Mouse (Mus musculus): ENCODE data around the gene Ccdc28a.

Ccdc28a gene

DNA sequence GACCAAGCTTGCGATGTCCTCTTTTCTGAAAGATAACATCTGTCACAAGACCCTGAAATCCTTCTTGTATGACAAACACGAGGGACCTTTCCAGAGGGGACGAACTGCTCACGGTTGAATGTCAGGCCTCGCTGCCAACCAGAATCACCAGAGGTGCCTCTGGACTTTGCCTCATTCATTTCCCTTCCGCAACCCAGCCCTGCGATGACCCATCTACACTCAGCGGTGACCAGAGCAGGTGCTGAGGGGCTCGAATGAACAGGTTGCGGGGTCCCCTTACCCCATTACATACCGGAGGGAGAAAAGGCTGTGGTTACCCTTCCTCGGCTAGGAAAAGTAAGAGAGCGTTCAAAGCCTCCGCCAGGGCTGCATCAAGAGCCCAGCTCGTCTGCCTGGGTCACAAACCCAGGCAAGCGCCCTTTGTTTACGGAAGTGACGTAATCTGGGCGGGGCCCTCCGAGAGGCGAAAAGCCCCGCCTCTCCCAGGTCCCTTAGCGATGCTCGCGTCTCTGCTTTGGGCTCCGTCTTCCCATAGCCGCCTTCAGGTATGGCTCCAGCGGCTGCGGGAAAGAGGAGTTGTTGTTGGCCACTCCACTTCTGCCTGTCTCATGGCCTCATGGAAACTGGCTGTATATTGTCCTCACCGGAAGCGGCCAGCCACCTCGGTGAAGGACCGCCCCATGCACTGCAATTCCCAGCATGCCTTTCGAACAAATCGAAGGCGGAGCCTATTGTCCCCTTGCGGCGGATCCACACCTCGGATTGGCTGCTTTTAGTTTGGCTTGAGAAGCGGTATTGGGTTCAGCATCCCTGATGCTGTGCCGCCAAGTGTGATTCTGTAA lies at the start of gene Ccdc28a:
TSS of gene Ccdc28a (minus strand) at position 439 of the 842 bp plus-strand sequence.
- peak; percentile 96 for DNase-seq (ENCODE audit: low read depth, low spot score)
- no peaks in the 10 kb centered on the region for H3K36me3 ChIP-seq (ENCODE audit: control insufficient read depth, insufficient read depth, low read length, poor library complexity, severe bottlenecking)
- H3K27me3 ChIP-seq (ENCODE audit: control insufficient read depth, insufficient read depth, low read length, poor library complexity, severe bottlenecking), result no peaks in the 10 kb centered on the region

DNA sequence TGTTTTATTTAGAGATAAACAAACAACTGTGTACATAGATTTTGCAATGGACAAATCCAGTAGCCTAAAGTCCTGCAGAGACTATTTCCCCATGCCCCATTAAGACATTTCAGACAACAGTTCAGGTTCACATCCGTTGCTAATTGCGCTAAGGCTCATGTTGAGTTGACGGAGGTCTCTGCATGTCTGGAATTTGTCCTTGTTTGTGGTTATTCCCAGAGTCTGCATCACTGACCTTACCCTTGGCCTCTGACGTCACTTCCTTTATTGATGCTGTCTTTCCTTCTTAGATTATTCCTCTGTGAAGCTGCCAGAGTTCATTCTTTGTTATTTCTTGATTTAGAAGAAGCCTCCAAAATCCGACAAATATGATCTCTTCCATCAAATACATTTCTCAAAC lies 49.2 kb upstream of the Ccdc28a start:
- DNase-seq (ENCODE audit: low read depth, low spot score), result no peak
- Histone ChIP-seq H3K36me3 (ENCODE audit: control insufficient read depth, insufficient read depth, low read length, poor library complexity, severe bottlenecking) (no peaks in the 10 kb centered on the region), H3K27me3 (ENCODE audit: control insufficient read depth, insufficient read depth, low read length, poor library complexity, severe bottlenecking) (no peaks in the 10 kb centered on the region)

DNA sequence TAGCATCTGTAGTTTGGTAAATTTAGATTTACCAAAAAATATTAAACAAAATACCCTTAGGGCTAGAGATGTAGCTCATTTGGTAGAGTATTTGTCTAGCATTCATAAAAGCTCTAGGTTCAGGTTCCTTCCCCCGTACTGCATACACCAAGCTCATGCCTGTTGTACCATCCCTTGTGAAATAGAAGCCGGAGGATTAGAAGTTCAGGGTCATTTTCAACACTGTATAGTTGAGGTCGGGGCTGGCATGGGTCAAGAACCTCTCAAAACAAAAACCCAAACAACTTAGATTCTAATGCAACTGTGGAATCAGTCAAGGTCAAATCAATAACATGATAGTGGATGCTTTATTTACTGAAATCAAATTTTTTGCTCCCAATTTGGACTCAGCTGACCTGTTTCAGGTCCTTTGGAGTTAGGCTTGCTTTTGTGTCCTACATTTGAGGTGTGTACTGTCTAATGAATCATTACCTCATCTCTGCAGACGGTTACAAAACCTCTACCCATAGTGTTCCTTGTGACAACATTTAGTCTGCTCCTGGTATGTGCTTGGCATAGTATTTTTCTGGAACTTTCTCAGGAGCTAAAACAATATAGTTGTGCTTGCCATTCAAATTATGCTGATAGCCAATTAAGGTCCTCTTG lies 41.4 kb upstream of the Ccdc28a start:
- Histone ChIP-seq H3K27me3 (ENCODE audit: control insufficient read depth, insufficient read depth, low read length, poor library complexity, severe bottlenecking) (no peaks in the 10 kb centered on the region), H3K36me3 (ENCODE audit: control insufficient read depth, insufficient read depth, low read length, poor library complexity, severe bottlenecking) (no peaks in the 10 kb centered on the region)
- DNase-seq (ENCODE audit: low read depth, low spot score), result no peak

GRCm38 (mm10) chr10:18251345-18251744 lies 16.5 kb upstream of the Ccdc28a start:
- H3K27me3 ChIP-seq (ENCODE audit: control insufficient read depth, insufficient read depth, low read length, poor library complexity, severe bottlenecking), result no peaks in the 10 kb centered on the region
- H3K36me3 ChIP-seq (ENCODE audit: control insufficient read depth, insufficient read depth, low read length, poor library complexity, severe bottlenecking), result no peaks in the 10 kb centered on the region
- DNase-seq (ENCODE audit: low read depth, low spot score), result no peak

- Histone ChIP-seq H3K27me3 (ENCODE audit: control insufficient read depth, insufficient read depth, low read length, poor library complexity, severe bottlenecking) (no peaks in the 10 kb centered on the region), H3K36me3 (ENCODE audit: control insufficient read depth, insufficient read depth, low read length, poor library complexity, severe bottlenecking) (no peaks in the 10 kb centered on the region)
- no peak for DNase-seq (ENCODE audit: low read depth, low spot score)
Observed at GRCm38 (mm10) chr10:18243614-18244013, 8.8 kb upstream of the Ccdc28a start.

- DNase-seq (ENCODE audit: low read depth, low spot score), result no peak
- Histone ChIP-seq H3K27me3 (ENCODE audit: control insufficient read depth, insufficient read depth, low read length, poor library complexity, severe bottlenecking) (no peaks in the 10 kb centered on the region), H3K36me3 (ENCODE audit: control insufficient read depth, insufficient read depth, low read length, poor library complexity, severe bottlenecking) (no peaks in the 10 kb centered on the region)
Observed at GRCm38 (mm10) chr10:18237191-18237590, 2.4 kb upstream of the Ccdc28a start.

- no peak for DNase-seq (ENCODE audit: low read depth, low spot score)
- no peaks in the 10 kb centered on the region for H3K27me3 ChIP-seq (ENCODE audit: control insufficient read depth, insufficient read depth, low read length, poor library complexity, severe bottlenecking)
- H3K36me3 ChIP-seq (ENCODE audit: control insufficient read depth, insufficient read depth, low read length, poor library complexity, severe bottlenecking), result no peaks in the 10 kb centered on the region
Observed at GRCm38 (mm10) chr10:18236328-18236927, 1.6 kb upstream of the Ccdc28a start.

DNA sequence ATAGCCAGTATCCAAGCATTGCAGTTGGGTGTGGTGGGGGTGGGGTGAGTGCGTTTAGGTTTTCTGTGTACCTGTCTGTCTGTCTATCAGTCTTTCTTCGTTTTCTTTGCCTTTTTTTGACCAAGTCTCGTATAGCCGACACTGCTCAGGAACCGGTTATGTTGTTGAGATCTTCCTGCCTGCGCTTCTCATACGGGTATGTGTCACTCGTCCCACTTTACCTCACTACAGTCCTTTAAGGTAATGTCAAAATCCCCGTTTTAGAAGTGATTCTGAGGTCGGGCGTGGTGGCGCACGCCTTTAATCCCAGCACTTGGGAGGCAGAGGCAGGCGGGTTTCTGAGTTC lies 577 bp upstream of the Ccdc28a start:
- no peaks in the 10 kb centered on the region for H3K27me3 ChIP-seq (ENCODE audit: control insufficient read depth, insufficient read depth, low read length, poor library complexity, severe bottlenecking)
- no peak for DNase-seq (ENCODE audit: low read depth, low spot score)
- no peaks in the 10 kb centered on the region for H3K36me3 ChIP-seq (ENCODE audit: control insufficient read depth, insufficient read depth, low read length, poor library complexity, severe bottlenecking)

- H3K36me3 ChIP-seq (ENCODE audit: control insufficient read depth, insufficient read depth, low read length, poor library complexity, severe bottlenecking), result no peaks in the 10 kb centered on the region
- DNase-seq (ENCODE audit: low read depth, low spot score), result peak; percentile 40
- no peaks in the 10 kb centered on the region for H3K27me3 ChIP-seq (ENCODE audit: control insufficient read depth, insufficient read depth, low read length, poor library complexity, severe bottlenecking)
Observed at GRCm38 (mm10) chr10:18233891-18234290, 907 bp downstream of the Ccdc28a start.

DNA sequence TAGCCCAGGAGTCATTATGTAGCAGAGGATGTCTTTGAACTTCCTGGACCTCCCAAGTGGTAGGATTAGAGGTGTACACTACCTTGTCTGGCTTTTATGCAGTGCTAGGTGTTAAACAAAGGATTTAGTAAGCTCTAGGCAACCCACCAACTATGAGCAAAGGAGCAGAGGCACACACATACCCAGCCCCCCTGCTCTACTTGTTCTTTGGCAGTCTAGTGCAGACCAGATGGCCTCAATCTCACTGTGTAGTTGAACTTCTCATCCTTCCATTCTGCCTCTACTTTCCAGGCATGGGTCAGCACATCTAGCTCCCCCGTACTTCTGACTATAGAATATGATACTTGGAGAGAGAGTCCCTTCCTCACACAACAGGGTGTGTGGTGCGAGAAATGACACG lies 10.4 kb downstream of the Ccdc28a start:
- no peaks in the 10 kb centered on the region for H3K36me3 ChIP-seq (ENCODE audit: control insufficient read depth, insufficient read depth, low read length, poor library complexity, severe bottlenecking)
- DNase-seq (ENCODE audit: low read depth, low spot score), result no peak
- no peaks in the 10 kb centered on the region for H3K27me3 ChIP-seq (ENCODE audit: control insufficient read depth, insufficient read depth, low read length, poor library complexity, severe bottlenecking)

- 0 out of 2 replicates have a peak, but pooled peaks cover 2% of the 10 kb centered on the region for H3K36me3 ChIP-seq (ENCODE audit: control insufficient read depth, insufficient read depth, low read length, poor library complexity, severe bottlenecking)
- no peak for DNase-seq (ENCODE audit: low read depth, low spot score)
- no peaks in the 10 kb centered on the region for H3K27me3 ChIP-seq (ENCODE audit: control insufficient read depth, insufficient read depth, low read length, poor library complexity, severe bottlenecking)
Observed at GRCm38 (mm10) chr10:18219351-18219750, 15.4 kb downstream of the Ccdc28a start.

DNA sequence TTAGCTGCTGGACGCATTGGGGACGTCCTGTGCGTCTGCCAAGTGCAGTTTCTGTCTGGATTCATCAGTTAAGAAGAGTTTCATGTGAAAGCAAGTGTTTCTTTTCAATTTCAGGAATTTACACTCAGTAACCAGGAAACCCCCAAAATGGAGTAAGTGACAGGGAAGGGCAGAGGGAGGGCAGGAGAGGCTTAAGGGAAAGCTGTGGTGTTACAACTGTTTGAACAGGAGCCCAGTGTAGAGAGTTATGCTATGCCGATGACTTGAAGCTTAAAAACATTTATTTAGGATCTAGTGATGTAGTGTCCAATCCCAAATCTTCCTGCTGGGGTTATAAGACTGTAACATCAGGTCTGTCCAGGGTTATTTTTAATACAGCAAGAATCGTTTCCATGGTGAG lies 20.7 kb downstream of the Ccdc28a start:
- Histone ChIP-seq H3K36me3 (ENCODE audit: control insufficient read depth, insufficient read depth, low read length, poor library complexity, severe bottlenecking) (0 out of 2 replicates have a peak, but pooled peaks cover 2% of the 10 kb centered on the region), H3K27me3 (ENCODE audit: control insufficient read depth, insufficient read depth, low read length, poor library complexity, severe bottlenecking) (no peaks in the 10 kb centered on the region)
- no peak for DNase-seq (ENCODE audit: low read depth, low spot score)

- no peak for DNase-seq (ENCODE audit: low read depth, low spot score)
- Histone ChIP-seq H3K27me3 (ENCODE audit: control insufficient read depth, insufficient read depth, low read length, poor library complexity, severe bottlenecking) (no peaks in the 10 kb centered on the region), H3K36me3 (ENCODE audit: control insufficient read depth, insufficient read depth, low read length, poor library complexity, severe bottlenecking) (0 out of 2 replicates have a peak, but pooled peaks cover 2% of the 10 kb centered on the region)
Observed at GRCm38 (mm10) chr10:18213373-18213772, 21.4 kb downstream of the Ccdc28a start.

DNA sequence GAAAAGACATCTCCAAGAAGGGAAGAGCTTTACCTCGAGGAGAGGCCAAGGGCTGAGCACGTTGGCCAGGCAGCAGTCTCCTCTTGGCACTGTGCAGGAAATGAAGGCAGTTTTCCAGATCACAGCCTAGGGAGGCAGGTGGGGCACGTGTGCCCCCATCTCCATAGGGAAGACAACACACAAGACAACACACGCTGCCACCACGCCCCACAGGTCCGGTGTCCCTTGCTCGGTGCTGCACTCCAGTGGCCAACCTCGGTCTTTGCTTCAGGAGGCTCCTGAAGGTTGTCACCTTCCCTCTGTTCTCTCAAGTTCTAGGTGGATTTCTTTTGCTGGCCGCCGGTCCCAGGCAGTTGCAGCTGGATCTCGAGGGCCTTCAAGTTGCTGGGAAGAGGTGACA lies 24.1 kb downstream of the Ccdc28a start, which contains the start of gene Ect2l:
TSS of gene Ect2l (minus strand) at position 165 of the 400 bp plus-strand sequence.
- no peaks in the 10 kb centered on the region for H3K27me3 ChIP-seq (ENCODE audit: control insufficient read depth, insufficient read depth, low read length, poor library complexity, severe bottlenecking)
- peak; percentile 48 for DNase-seq (ENCODE audit: low read depth, low spot score)
- 0 out of 2 replicates have a peak, but pooled peaks cover 2% of the 10 kb centered on the region for H3K36me3 ChIP-seq (ENCODE audit: control insufficient read depth, insufficient read depth, low read length, poor library complexity, severe bottlenecking)

GRCm38 (mm10) chr10:18210119-18210518 lies 24.7 kb downstream of the Ccdc28a start:
- Histone ChIP-seq H3K27me3 (ENCODE audit: control insufficient read depth, insufficient read depth, low read length, poor library complexity, severe bottlenecking) (no peaks in the 10 kb centered on the region), H3K36me3 (ENCODE audit: control insufficient read depth, insufficient read depth, low read length, poor library complexity, severe bottlenecking) (0 out of 2 replicates have a peak, but pooled peaks cover under 1% of the 10 kb centered on the region)
- no peak for DNase-seq (ENCODE audit: low read depth, low spot score)
